Mouse (Mus musculus) left cerebral cortex, adult 9 months (tissue): ENCODE results near the gene Il13ra2.
"Not testable (repeated sequence)": the region's sequence is repeated elsewhere in the genome, so short reads cannot be mapped to it uniquely, and the experiment has no call there.

Experiments
- DNase-seq, 2 experiments: peaks; one replicate each; pipeline ENCODE4 v3.0.0; 2022; ENCODE audit warnings: low spot score in 2 of 2

The Il13ra2 gene

GRCm38 (mm10) chrX:147429129-147429528 is at the start of gene Il13ra2:
Gene Il13ra2, minus strand, starts transcription at chrX:147429192.
- no peak for DNase-seq

- not testable (repeated sequence) for DNase-seq
These were observed 24.6 kb upstream of the Il13ra2 start, which contains the start of gene Vmn1r239-ps for GRCm38 (mm10) chrX:147453610-147454009. Gene Vmn1r239-ps, minus strand, starts transcription at chrX:147453710.

GRCm38 (mm10) chrX:147443386-147443785 is 14.4 kb upstream of the Il13ra2 start:
- no peak for DNase-seq

GRCm38 (mm10) chrX:147435400-147435799 is 6.4 kb upstream of the Il13ra2 start:
- DNase-seq: no peak

- DNase-seq: no peak
These were observed 761 bp upstream of the Il13ra2 start for GRCm38 (mm10) chrX:147429753-147430152.

- no peak for DNase-seq
These were observed 35.5 kb downstream of the Il13ra2 start for GRCm38 (mm10) chrX:147393446-147393845.

GRCm38 (mm10) chrX:147349167-147349566 is 79.8 kb downstream of the Il13ra2 start:
- no peak for DNase-seq
